Mouse (Mus musculus): ENCODE measurements around the gene Dnajc6. TPM values are rescaled to one million over a fixed set of nuclear protein-coding genes. Genes with fewer than 3 reads are reported as not detected.

Dnajc6 gene
- polyA plus RNA-seq, 1 experiment, result 0.07 TPM

DNA sequence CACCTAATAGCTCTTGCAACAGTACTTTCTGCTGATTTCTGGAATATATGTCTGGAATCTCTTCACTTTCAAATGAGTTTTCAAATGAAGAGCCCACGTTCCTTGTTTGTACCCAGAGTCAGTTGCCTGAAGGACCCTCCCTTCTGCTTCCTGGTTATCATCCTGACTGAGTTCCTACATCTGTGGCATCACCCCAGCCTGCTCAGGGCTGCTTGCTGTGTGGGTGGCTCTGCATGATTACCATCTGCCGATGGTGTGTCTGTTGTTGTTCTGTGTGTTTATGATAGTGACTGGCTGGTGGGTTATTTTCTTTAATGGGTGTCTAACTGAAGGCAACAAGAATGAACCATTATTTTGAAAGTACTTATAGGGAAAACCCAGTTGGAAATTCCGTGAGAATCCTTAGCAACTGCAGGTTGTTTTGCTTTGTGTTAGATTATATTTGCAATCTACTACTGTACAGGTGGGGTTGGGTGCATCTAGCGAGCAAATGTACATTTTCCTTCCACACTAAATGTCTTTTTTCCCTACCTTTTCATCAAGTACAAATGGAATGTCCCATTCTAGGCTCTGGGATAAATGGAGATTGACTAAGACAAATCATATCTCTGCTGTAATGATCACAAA is 158.5 kb downstream of the Dnajc6 start:
- Histone ChIP-seq H3K4me3 (no peak overlapping the region), H3K36me3 (ENCODE audit: control insufficient read depth, insufficient read depth) (peaks cover 5% of the 10 kb centered on the region), H3ac (ENCODE audit: control insufficient read depth, insufficient read length) (no peak overlapping the region), H3K79me2 (ENCODE audit: control insufficient read depth, insufficient read depth) (peaks cover 6% of the 10 kb centered on the region), H3K27me3 (ENCODE audit: control insufficient read depth, insufficient read depth, insufficient read length) (no peaks in the 10 kb centered on the region), H3K4me2 (ENCODE audit: low read depth) (no peak overlapping the region)
- TF ChIP-seq MYOD1 (IDR thresholded peaks at IDR 0.05; ENCODE audit: control insufficient read depth in 1 of 3, insufficient read length in 2 of 3, low read depth in 2 of 3) (no peak), E2F4 (IDR thresholded peaks at IDR 0.05; ENCODE audit: insufficient read depth) (no peak), MAX (IDR thresholded peaks at IDR 0.05; ENCODE audit: low read depth) (no peak), REST (IDR thresholded peaks at IDR 0.05; ENCODE audit: insufficient read depth, insufficient read length) (no peak), MYOG (IDR thresholded peaks at IDR 0.05; ENCODE audit: control insufficient read depth in 1 of 3, insufficient read depth in 1 of 3, insufficient read length in 2 of 3, low read depth in 2 of 3) (no peak)

DNA sequence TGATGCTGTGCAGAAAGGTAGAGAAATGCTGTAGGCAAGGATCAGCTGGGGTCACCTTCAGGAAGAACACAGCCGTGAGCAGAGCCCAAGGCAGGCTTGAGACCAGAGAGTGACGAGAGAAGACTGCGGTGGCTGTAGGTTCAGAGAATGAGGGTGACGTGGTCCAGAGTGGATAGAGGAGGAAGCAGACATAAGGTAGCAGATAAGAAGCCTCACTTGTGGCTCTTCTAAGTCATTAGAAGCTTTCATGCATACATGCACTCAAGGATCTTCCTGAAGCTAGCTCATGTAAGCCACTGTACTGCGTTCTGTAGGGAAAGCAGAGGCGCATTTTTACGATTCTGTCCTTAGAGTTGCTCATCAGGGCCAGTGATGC is 159.0 kb downstream of the Dnajc6 start:
- TF ChIP-seq TCF12 (IDR thresholded peaks at IDR 0.05; ENCODE audit: insufficient read depth, poor library complexity, severe bottlenecking), result no peak
- TF ChIP-seq MAX (IDR thresholded peaks at IDR 0.05; ENCODE audit: low read depth), result no peak
- no peak for TF ChIP-seq MYOD1 (IDR thresholded peaks at IDR 0.05; ENCODE audit: control insufficient read depth in 1 of 3, insufficient read length in 2 of 3, low read depth in 2 of 3)
- no peak for TF ChIP-seq USF1 (IDR thresholded peaks at IDR 0.05; ENCODE audit: low read depth)
- Histone ChIP-seq H3ac (ENCODE audit: control insufficient read depth, insufficient read length) (no peak overlapping the region), H3K36me3 (ENCODE audit: control insufficient read depth, insufficient read depth) (peaks cover 5% of the 10 kb centered on the region)

DNA sequence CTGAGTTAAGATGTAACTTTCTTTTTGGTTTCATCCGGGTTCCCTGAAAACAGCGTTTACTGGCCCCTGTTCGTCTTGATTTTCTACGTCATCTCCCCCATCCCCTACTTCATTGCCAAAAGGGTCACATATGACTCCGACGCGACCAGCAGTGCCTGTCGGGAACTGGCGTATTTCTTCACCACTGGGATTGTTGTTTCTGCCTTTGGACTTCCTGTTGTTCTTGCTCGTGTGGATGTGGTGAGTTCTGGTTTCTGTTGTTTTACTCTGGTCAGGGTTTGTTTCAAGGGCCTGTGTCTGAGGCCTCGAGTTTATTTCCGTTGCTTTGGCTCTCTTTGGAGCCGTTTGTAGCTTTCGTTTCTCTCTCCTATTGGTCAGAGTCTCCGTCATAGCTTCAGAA is 159.6 kb downstream of the Dnajc6 start:
- peaks cover 8% of the 10 kb centered on the region for H3K36me3 ChIP-seq (ENCODE audit: control insufficient read depth, insufficient read depth)
- no peaks in the 10 kb centered on the region for H3K79me2 ChIP-seq (ENCODE audit: control insufficient read depth, insufficient read depth)
- no peaks in the 10 kb centered on the region for H3K27me3 ChIP-seq (ENCODE audit: control insufficient read depth, insufficient read depth, insufficient read length)
- no peak overlapping the region for H3K4me2 ChIP-seq (ENCODE audit: low read depth)
- TF ChIP-seq CEBPB (IDR thresholded peaks at IDR 0.05; ENCODE audit: insufficient read depth, poor library complexity, severe bottlenecking) (no peak), POLR2A (IDR thresholded peaks at IDR 0.05; ENCODE audit: insufficient read length, low read depth) (no peak), E2F4 (IDR thresholded peaks at IDR 0.05; ENCODE audit: insufficient read depth) (no peak)
- H3ac ChIP-seq (ENCODE audit: control insufficient read depth, insufficient read length), result no peak overlapping the region
- no peak overlapping the region for H3K4me3 ChIP-seq

More for the DNA sequence above, 159.0 kb downstream of the Dnajc6 start:
- Histone ChIP-seq H3K4me3 (no peak overlapping the region), H3K79me2 (ENCODE audit: control insufficient read depth, insufficient read depth) (peaks cover 1% of the 10 kb centered on the region), H3K27me3 (ENCODE audit: control insufficient read depth, insufficient read depth, insufficient read length) (no peaks in the 10 kb centered on the region), H3K4me2 (ENCODE audit: low read depth) (no peak overlapping the region)

DNA sequence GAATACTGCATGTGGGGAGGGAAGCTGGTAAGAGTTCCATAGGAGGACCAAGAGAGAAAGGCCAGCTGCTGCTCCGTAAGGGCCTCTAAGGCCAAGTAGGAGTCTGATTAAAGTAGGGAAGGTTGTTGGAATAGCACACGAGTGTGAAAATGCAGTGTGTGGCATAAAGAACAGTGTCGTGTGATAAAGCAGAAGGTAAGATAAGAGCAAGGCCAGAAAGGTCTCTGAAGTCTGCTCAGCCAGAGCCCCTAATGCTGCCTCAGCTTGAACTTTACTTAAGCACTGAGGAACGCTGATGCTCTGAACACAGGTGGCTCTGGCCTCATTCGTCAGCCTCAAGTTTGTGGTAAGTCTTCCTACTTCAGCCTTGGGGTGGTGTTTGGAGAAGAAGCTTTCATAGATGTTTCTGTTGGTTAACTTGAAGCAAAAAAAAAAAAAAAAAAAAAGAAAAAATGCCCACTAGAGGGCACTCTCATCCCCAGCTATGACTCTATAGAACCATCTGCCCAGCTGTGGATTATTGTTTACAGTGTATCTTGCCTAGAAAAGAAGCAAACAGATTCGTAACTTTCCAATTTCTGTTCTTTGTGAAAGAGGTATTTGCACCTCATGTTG is 160.6 kb downstream of the Dnajc6 start:
- Histone ChIP-seq H3ac (ENCODE audit: control insufficient read depth, insufficient read length) (no peak overlapping the region), H3K4me3 (no peak overlapping the region), H3K36me3 (ENCODE audit: control insufficient read depth, insufficient read depth) (peaks cover 12% of the 10 kb centered on the region), H3K27me3 (ENCODE audit: control insufficient read depth, insufficient read depth, insufficient read length) (no peaks in the 10 kb centered on the region), H3K79me2 (ENCODE audit: control insufficient read depth, insufficient read depth) (no peaks in the 10 kb centered on the region), H3K4me2 (ENCODE audit: low read depth) (no peak overlapping the region)
- no peak for TF ChIP-seq USF1 (IDR thresholded peaks at IDR 0.05; ENCODE audit: low read depth)
- TF ChIP-seq E2F4 (IDR thresholded peaks at IDR 0.05; ENCODE audit: insufficient read depth), result no peak
- TF ChIP-seq REST (IDR thresholded peaks at IDR 0.05; ENCODE audit: insufficient read depth, insufficient read length), result no peak
- TF ChIP-seq CEBPB (IDR thresholded peaks at IDR 0.05; ENCODE audit: insufficient read depth, poor library complexity, severe bottlenecking), result no peak
- no peak for TF ChIP-seq TCF3 (IDR thresholded peaks at IDR 0.05; ENCODE audit: insufficient read length, low read depth)
- TF ChIP-seq TCF12 (IDR thresholded peaks at IDR 0.05; ENCODE audit: insufficient read depth, poor library complexity, severe bottlenecking), result no peak
- TF ChIP-seq POLR2A (IDR thresholded peaks at IDR 0.05; ENCODE audit: insufficient read length, low read depth), result no peak
- TF ChIP-seq MAX (IDR thresholded peaks at IDR 0.05; ENCODE audit: low read depth), result no peak
- no peak for TF ChIP-seq POLR2AphosphoS2 (IDR thresholded peaks at IDR 0.05; ENCODE audit: insufficient read length, low read depth)
- no peak for TF ChIP-seq MYOD1 (IDR thresholded peaks at IDR 0.05; ENCODE audit: control insufficient read depth in 1 of 3, insufficient read length in 2 of 3, low read depth in 2 of 3)
- no peak for TF ChIP-seq SRF (IDR thresholded peaks at IDR 0.05; ENCODE audit: control insufficient read depth, insufficient read length, low read depth)
- no peak for TF ChIP-seq MYOG (IDR thresholded peaks at IDR 0.05; ENCODE audit: control insufficient read depth in 1 of 3, insufficient read depth in 1 of 3, insufficient read length in 2 of 3, low read depth in 2 of 3)

DNA sequence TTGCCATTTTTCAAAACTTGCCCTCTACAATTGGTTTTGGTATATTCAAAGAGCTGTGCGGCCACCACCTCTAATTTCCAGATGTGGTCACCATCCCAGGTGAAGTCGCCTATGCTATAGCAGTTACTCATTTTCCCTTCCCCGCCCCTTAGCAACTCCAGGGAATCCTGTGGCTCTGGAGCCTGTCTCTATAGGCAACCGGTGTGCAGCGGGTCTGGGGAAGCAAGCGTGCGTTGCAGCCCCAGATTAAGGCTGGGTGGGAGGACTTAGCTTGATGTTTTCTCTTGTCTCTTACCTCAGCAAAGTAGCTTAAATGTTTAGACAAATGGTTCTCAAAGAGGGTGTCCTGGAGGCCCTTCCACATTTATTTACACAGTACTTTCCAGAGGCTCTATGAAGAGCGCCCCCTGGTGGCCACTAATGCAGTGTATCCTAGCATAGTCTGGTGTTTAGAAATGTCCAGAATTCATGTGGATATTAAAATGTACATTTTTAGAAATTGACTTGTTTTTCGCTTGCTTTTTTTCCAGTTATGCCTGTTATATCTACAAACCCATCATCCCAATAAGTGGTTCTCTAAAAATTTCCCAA is 167.8 kb downstream of the Dnajc6 start:
- no peak overlapping the region for H3K4me2 ChIP-seq (ENCODE audit: low read depth)
- no peak overlapping the region for H3K4me3 ChIP-seq
- peaks cover 10% of the 10 kb centered on the region for H3K36me3 ChIP-seq (ENCODE audit: control insufficient read depth, insufficient read depth)
- no peaks in the 10 kb centered on the region for H3K27me3 ChIP-seq (ENCODE audit: control insufficient read depth, insufficient read depth, insufficient read length)
- TF ChIP-seq MAX (IDR thresholded peaks at IDR 0.05; ENCODE audit: low read depth) (no peak), CEBPB (IDR thresholded peaks at IDR 0.05; ENCODE audit: insufficient read depth, poor library complexity, severe bottlenecking) (no peak), USF1 (IDR thresholded peaks at IDR 0.05; ENCODE audit: low read depth) (no peak), MYOG (IDR thresholded peaks at IDR 0.05; ENCODE audit: control insufficient read depth in 1 of 3, insufficient read depth in 1 of 3, insufficient read length in 2 of 3, low read depth in 2 of 3) (no peak), REST (IDR thresholded peaks at IDR 0.05; ENCODE audit: insufficient read depth, insufficient read length) (no peak), POLR2AphosphoS2 (IDR thresholded peaks at IDR 0.05; ENCODE audit: insufficient read length, low read depth) (no peak), TCF3 (IDR thresholded peaks at IDR 0.05; ENCODE audit: insufficient read length, low read depth) (no peak), E2F4 (IDR thresholded peaks at IDR 0.05; ENCODE audit: insufficient read depth) (no peak), TCF12 (IDR thresholded peaks at IDR 0.05; ENCODE audit: insufficient read depth, poor library complexity, severe bottlenecking) (no peak), SRF (IDR thresholded peaks at IDR 0.05; ENCODE audit: control insufficient read depth, insufficient read length, low read depth) (no peak), MYOD1 (IDR thresholded peaks at IDR 0.05; ENCODE audit: control insufficient read depth in 1 of 3, insufficient read length in 2 of 3, low read depth in 2 of 3) (no peak), POLR2A (IDR thresholded peaks at IDR 0.05; ENCODE audit: insufficient read length, low read depth) (no peak)
- H3K79me2 ChIP-seq (ENCODE audit: control insufficient read depth, insufficient read depth), result no peaks in the 10 kb centered on the region
- no peak overlapping the region for H3ac ChIP-seq (ENCODE audit: control insufficient read depth, insufficient read length)

Measured in myocyte (in vitro differentiated cells).